Mouse (Mus musculus): ENCODE measurements at regions not wholly inside any gene's neighbourhood (a gene's known extent, or its start where the extent isn't known, plus 50 kb on each side); places are given as distances from the start of the nearest gene placed in this dataset.
A peak's percentile ranks its signal among the peaks of the same experiment; 100 is the strongest.

- peak; percentile 87 for ATAC-seq (ENCODE audit: poor library complexity, severe bottlenecking)
These were observed 1053.7 kb upstream of the Adgrl3 start for GRCm38 (mm10) chr5:79966241-79966640.

GRCm38 (mm10) chr5:80005470-80005869, 1014.5 kb upstream of the Adgrl3 start:
- no peak for ATAC-seq (ENCODE audit: poor library complexity, severe bottlenecking)

- no peak for ATAC-seq (ENCODE audit: poor library complexity, severe bottlenecking)
These were observed 981.1 kb upstream of the Adgrl3 start for GRCm38 (mm10) chr5:80038876-80039275.

GRCm38 (mm10) chr5:80039431-80039830, 980.5 kb upstream of the Adgrl3 start:
- ATAC-seq (ENCODE audit: poor library complexity, severe bottlenecking): no peak

Data from megakaryocyte, adult 5-6 weeks (primary cell).